Mouse (Mus musculus): ENCODE data around the gene Hist2h3b. TPM values are rescaled to one million over a fixed set of nuclear protein-coding genes. Genes with fewer than 3 reads are reported as not detected.
"Not testable (repeated sequence)": the region's sequence is repeated elsewhere in the genome, so short reads cannot be mapped to it uniquely, and the experiment has no call there.

Hist2h3b gene
- polyA plus RNA-seq, 1 experiment: 10.1 TPM

- Histone ChIP-seq H3K4me1 (ENCODE audit: control insufficient read depth, insufficient read depth, low read length) (peaks cover 8% of the 10 kb centered on the region; the same call in 1 of the 2 replicates), H3K4me3 (ENCODE audit: insufficient read depth, low read depth, low read length) (peak overlapping the region; percentile 60), H3K27me3 (replicated peaks; ENCODE audit: control insufficient read depth, insufficient read depth, low read length) (no peaks in the 10 kb centered on the region), H3K27ac (ENCODE audit: insufficient read depth, low read depth, low read length) (peak overlapping the region; percentile 97), H3K36me3 (ENCODE audit: control insufficient read depth, insufficient read depth, low read length) (no peaks in the 10 kb centered on the region)
- TF ChIP-seq CTCF (conservative IDR thresholded peaks at IDR 0.05; ENCODE audit: insufficient read depth, insufficient read length, low read depth, low read length): no peak
- TF ChIP-seq POLR2A (IDR thresholded peaks at IDR 0.05; ENCODE audit: low read depth, low read length): no peak
- no peak for DNase-seq
- WGBS: 2% methylated on average over 27 of the region's 27 CpGs
Observed at GRCm38 (mm10) chr3:96263558-96264403, 4.7 kb upstream of the Hist2h3b start.

- DNase-seq: no peak
- H3K4me1 ChIP-seq (ENCODE audit: control insufficient read depth, insufficient read depth, low read length): peaks cover 8% of the 10 kb centered on the region; the same call in 1 of the 2 replicates
- peak overlapping the region; percentile 97 for H3K27ac ChIP-seq (ENCODE audit: insufficient read depth, low read depth, low read length)
- 76% methylated on average over 7 of the region's 7 CpGs for WGBS
- H3K36me3 ChIP-seq (ENCODE audit: control insufficient read depth, insufficient read depth, low read length): no peaks in the 10 kb centered on the region
- H3K4me3 ChIP-seq (ENCODE audit: insufficient read depth, low read depth, low read length): no peak overlapping the region
- H3K27me3 ChIP-seq (replicated peaks; ENCODE audit: control insufficient read depth, insufficient read depth, low read length): no peaks in the 10 kb centered on the region
- TF ChIP-seq CTCF (conservative IDR thresholded peaks at IDR 0.05; ENCODE audit: insufficient read depth, insufficient read length, low read depth, low read length) (no peak), POLR2A (IDR thresholded peaks at IDR 0.05; ENCODE audit: low read depth, low read length) (no peak)
Observed at GRCm38 (mm10) chr3:96264404-96264949, 4.0 kb upstream of the Hist2h3b start.

GRCm38 (mm10) chr3:96266132-96266710 lies 2.2 kb upstream of the Hist2h3b start:
- WGBS: 94% methylated on average over 8 of the region's 8 CpGs
- Histone ChIP-seq H3K36me3 (ENCODE audit: control insufficient read depth, insufficient read depth, low read length) (no peaks in the 10 kb centered on the region), H3K4me3 (ENCODE audit: insufficient read depth, low read depth, low read length) (no peak overlapping the region), H3K4me1 (ENCODE audit: control insufficient read depth, insufficient read depth, low read length) (peaks cover 12% of the 10 kb centered on the region; the same call in 1 of the 2 replicates), H3K27me3 (replicated peaks; ENCODE audit: control insufficient read depth, insufficient read depth, low read length) (no peaks in the 10 kb centered on the region), H3K27ac (ENCODE audit: insufficient read depth, low read depth, low read length) (no peak overlapping the region)
- DNase-seq: no peak
- no peak for TF ChIP-seq POLR2A (IDR thresholded peaks at IDR 0.05; ENCODE audit: low read depth, low read length)
- TF ChIP-seq CTCF (conservative IDR thresholded peaks at IDR 0.05; ENCODE audit: insufficient read depth, insufficient read length, low read depth, low read length): no peak

GRCm38 (mm10) chr3:96267541-96267940 lies 913 bp upstream of the Hist2h3b start:
- Histone ChIP-seq H3K36me3 (ENCODE audit: control insufficient read depth, insufficient read depth, low read length) (no peaks in the 10 kb centered on the region), H3K27me3 (replicated peaks; ENCODE audit: control insufficient read depth, insufficient read depth, low read length) (no peaks in the 10 kb centered on the region), H3K27ac (ENCODE audit: insufficient read depth, low read depth, low read length) (no peak overlapping the region), H3K4me1 (ENCODE audit: control insufficient read depth, insufficient read depth, low read length) (peaks cover 8% of the 10 kb centered on the region; the same call in 1 of the 2 replicates), H3K4me3 (ENCODE audit: insufficient read depth, low read depth, low read length) (no peak overlapping the region)
- TF ChIP-seq POLR2A (IDR thresholded peaks at IDR 0.05; ENCODE audit: low read depth, low read length) (no peak), CTCF (conservative IDR thresholded peaks at IDR 0.05; ENCODE audit: insufficient read depth, insufficient read length, low read depth, low read length) (no peak)
- WGBS: 81% methylated on average over 4 of the region's 4 CpGs
- no peak for DNase-seq

- H3K4me1 ChIP-seq (ENCODE audit: control insufficient read depth, insufficient read depth, low read length); H3K36me3 ChIP-seq (ENCODE audit: control insufficient read depth, insufficient read depth, low read length); H3K27me3 ChIP-seq (replicated peaks; ENCODE audit: control insufficient read depth, insufficient read depth, low read length); DNase-seq: not testable (repeated sequence)
- peak overlapping the region; percentile 91 for H3K27ac ChIP-seq (ENCODE audit: insufficient read depth, low read depth, low read length)
- 1% methylated on average over 15 of the region's 44 CpGs for WGBS
- H3K4me3 ChIP-seq (ENCODE audit: insufficient read depth, low read depth, low read length): peak overlapping the region; percentile 62
Observed at GRCm38 (mm10) chr3:96268776-96269378, 423 bp downstream of the Hist2h3b start.

- peak; percentile 98 for DNase-seq
- H3K4me3 ChIP-seq (ENCODE audit: insufficient read depth, low read depth, low read length): peak within 1 kb of the TSS; percentile 72
- H3K27me3 ChIP-seq (replicated peaks; ENCODE audit: control insufficient read depth, insufficient read depth, low read length): no peaks in the 10 kb centered on the region
- no peaks in the 10 kb centered on the region for H3K36me3 ChIP-seq (ENCODE audit: control insufficient read depth, insufficient read depth, low read length)
- WGBS: 2% methylated on average over 45 of the region's 45 CpGs
- peaks cover 8% of the 10 kb centered on the region; the same call in 1 of the 2 replicates for H3K4me1 ChIP-seq (ENCODE audit: control insufficient read depth, insufficient read depth, low read length)
- H3K27ac ChIP-seq (ENCODE audit: insufficient read depth, low read depth, low read length): peak within 1 kb of the TSS; percentile 91
- TF ChIP-seq POLR2A (IDR thresholded peaks at IDR 0.05; ENCODE audit: low read depth, low read length): peak; percentile 97
- TF ChIP-seq CTCF (conservative IDR thresholded peaks at IDR 0.05; ENCODE audit: insufficient read depth, insufficient read length, low read depth, low read length): no peak
Observed at GRCm38 (mm10) chr3:96269511-96270474, 1.3 kb downstream of the Hist2h3b start, which contains the start of gene Hist2h2bb. Gene Hist2h2bb (plus strand): TSS chr3:96269752.
